34 mouse cellular contexts compared by ENCODE assay signal in genomic region chr5:90696064-90696463, GRCm38 (mm10). TPM values are rescaled to one million over a fixed set of nuclear protein-coding genes. Genes with fewer than 3 reads are reported as not detected.
DNase-seq lines count a peak whose midpoint lies in the region; ATAC-seq and TF ChIP-seq lines count a peak whose summit lies in the region.
"Had no signal": no experiment of that assay in that cellular context is flagged by ENCODE, and none has a peak within 500 bp of the region (broad histone marks: within the 10 kb centered on the region; RNA-seq: fewer than 3 reads in every experiment).

No protein-coding gene starts in this region.

- ATAC-seq in liver, embryonic 16.5 days (ENCODE audit: low read depth), result 0 out of 2 replicates have a peak, but pooled peaks have one; percentile 30
- peak; percentile 92 for ATAC-seq in neutrophil, adult 5-6 weeks (ENCODE audit: extremely low read depth, insufficient number of reproducible peaks, low FRiP score, poor library complexity, severe bottlenecking)
- ATAC-seq: forebrain, embryonic 16.5 days; midbrain, embryonic 13.5 days had no signal

- no peak overlapping the region for H3K4me2 ChIP-seq in liver, embryonic 16.5 days (ENCODE audit: low read depth, low read length)
- H3K4me2 ChIP-seq: embryonic facial prominence, embryonic 12.5 days; heart, embryonic 12.5 days; hindbrain, embryonic 15.5 days; midbrain, embryonic 13.5 days had no signal

- intact Hi-C loops in left cerebral cortex, postnatal 10 days (cut with DNase I), result no loop called here

- H3K27ac ChIP-seq in liver, embryonic 16.5 days (ENCODE audit: low read length), result no peak overlapping the region
- peak overlapping the region; percentile 17; the same call in 1 of the 2 replicates for H3K27ac ChIP-seq in bone marrow macrophage, adult 2 months (ENCODE audit: insufficient read depth, low read depth, low read length)
- H3K27ac ChIP-seq in macrophage, result peak overlapping the region; percentile 52
- H3K27ac ChIP-seq: embryonic facial prominence, embryonic 12.5 days; gastrocnemius, adult 2 months; heart, adult 2 months; hindbrain, embryonic 15.5 days; layer of hippocampus, adult 2 months; left cerebral cortex, adult 2 months; midbrain, embryonic 13.5 days had no signal

- H3K27me3 ChIP-seq in liver, embryonic 16.5 days (ENCODE audit: control insufficient read depth, insufficient read depth, low read depth, low read length), result no peaks in the 10 kb centered on the region
- H3K27me3 ChIP-seq: embryonic facial prominence, embryonic 12.5 days; heart, embryonic 12.5 days; hindbrain, embryonic 15.5 days; midbrain, embryonic 13.5 days had no signal

- H3K79me2 ChIP-seq in macrophage (ENCODE audit: inconsistent target), result no peaks in the 10 kb centered on the region

- no peaks in the 10 kb centered on the region for H3K4me1 ChIP-seq in liver, embryonic 16.5 days (ENCODE audit: control insufficient read depth, low read depth, low read length)
- H3K4me1 ChIP-seq in bone marrow macrophage, adult 2 months (ENCODE audit: control insufficient read depth, insufficient read depth, low read length), result peaks cover 40% of the 10 kb centered on the region
- H3K4me1 ChIP-seq: embryonic facial prominence, embryonic 12.5 days; heart, embryonic 12.5 days; hindbrain, embryonic 15.5 days; midbrain, embryonic 13.5 days had no signal

- no peak for TF ChIP-seq CTCF in bone marrow macrophage, adult 2 months (IDR thresholded peaks at IDR 0.05; ENCODE audit: low read depth, low read length)

- TF ChIP-seq POLR2A in bone marrow macrophage, adult 2 months (IDR thresholded peaks at IDR 0.05; ENCODE audit: borderline replicate concordance, low read depth, low read length), result no peak

- DNase-seq in liver, result no peak
- DNase-seq in left cerebral cortex, postnatal 10 days (ENCODE audit: extremely low spot score in 1 of 2, low spot score in 2 of 2), result no peak
- no peak for DNase-seq in kidney, adult 8-10 months
- DNase-seq: adrenal gland, adult 2 months; adrenal gland, postnatal 36 days; cerebellum, adult 11 months; cerebellum, adult 9-10 months; cerebellum, postnatal 36 days; embryo, embryonic 11 days; gastrocnemius, adult 2 months; gastrocnemius, postnatal 36 days; heart, adult 2 months; heart, postnatal 4 days; kidney, adult 18-20 months; kidney, postnatal 36 days; left cerebral cortex, postnatal 4 days; lung, adult 2 months; lung, postnatal 14 days; right cerebral cortex, adult 18-20 months; right cerebral cortex, postnatal 4 days; thymus, adult 2 months; thymus, postnatal 36 days had no signal

- 52% methylated on average over 7 of the region's 7 CpGs for WGBS in liver, embryonic 16.5 days (ENCODE audit: insufficient replicate concordance)
- WGBS in macrophage (ENCODE audit: missing documents), result 7% methylated on average over 7 of the region's 7 CpGs

- H3K9ac ChIP-seq in liver, embryonic 16.5 days (ENCODE audit: low read depth, low read length), result no peak overlapping the region
- H3K9ac ChIP-seq: embryonic facial prominence, embryonic 12.5 days; heart, embryonic 12.5 days; hindbrain, embryonic 15.5 days; midbrain, embryonic 13.5 days had no signal

- H3K36me3 ChIP-seq in liver, embryonic 16.5 days (ENCODE audit: control insufficient read depth, insufficient read depth), result no peaks in the 10 kb centered on the region
- no peaks in the 10 kb centered on the region for H3K36me3 ChIP-seq in macrophage (ENCODE audit: inconsistent target)
- H3K36me3 ChIP-seq: embryonic facial prominence, embryonic 12.5 days; heart, embryonic 12.5 days; hindbrain, embryonic 15.5 days; midbrain, embryonic 13.5 days had no signal

- no peak overlapping the region for H3K4me3 ChIP-seq in liver, embryonic 16.5 days (ENCODE audit: low read depth, low read length)
- no peak overlapping the region for H3K4me3 ChIP-seq in bone marrow macrophage, adult 2 months (ENCODE audit: insufficient read depth, low read length)
- no peak overlapping the region for H3K4me3 ChIP-seq in macrophage (ENCODE audit: inconsistent target)
- H3K4me3 ChIP-seq: embryonic facial prominence, embryonic 12.5 days; gastrocnemius, adult 2 months; heart, adult 2 months; heart, embryonic 12.5 days; hindbrain, embryonic 15.5 days; layer of hippocampus, adult 2 months; left cerebral cortex, adult 2 months; midbrain, embryonic 13.5 days had no signal

- no peaks in the 10 kb centered on the region for H3K9me3 ChIP-seq in liver, embryonic 16.5 days (replicated peaks; ENCODE audit: control insufficient read depth, low read length)
- H3K9me3 ChIP-seq: embryonic facial prominence, embryonic 12.5 days; heart, embryonic 12.5 days; hindbrain, embryonic 15.5 days; midbrain, embryonic 13.5 days had no signal

RNA-seq across cellular contexts. Expression of gene Rassf6, which starts 55.6 kb away (rescaled TPM):
- 5.8 and 6.7 TPM in 2 replicates for polyA plus RNA-seq in liver, embryonic 16.5 days (2015; fragmentation: Nextera tagmentation; extraction: Ambion mirVana)
- polyA plus RNA-seq in bone marrow macrophage, adult 2 months (2012; ENCODE audit: insufficient read depth, insufficient read length, missing spikeins), result not detected in 2 replicates
- not detected for total RNA-seq in macrophage (2018; cell fraction: chromatin; rRNA removed)
- total RNA-seq in macrophage (2018; cell fraction: cytosol; rRNA removed), result under 1 TPM in 1 of 26 experiments, not detected in 25; 0.05 TPM
- total RNA-seq in macrophage (2018; cell fraction: nucleus; rRNA removed), result not detected
- not detected in 3 replicates for polyA plus RNA-seq in macrophage (2018)
- total RNA-seq in neutrophil, adult 5-6 weeks (2017), result 4.8 and 5.5 TPM in 2 replicates
- 1 to 10 TPM in 1 of 2 experiments, under 1 TPM in 1; 0.81 to 1.9 TPM for total RNA-seq in left cerebral cortex, postnatal 10 days (2021)
- total RNA-seq: gastrocnemius, adult 2 months; gastrocnemius, postnatal 36 days; heart, adult 2 months; megakaryocyte-erythroid progenitor cell, adult 5-6 weeks had no signal
- polyA plus RNA-seq: adrenal gland, adult 2 months had no signal
